Mouse (Mus musculus) CD4-positive, CD25-positive, alpha-beta regulatory T cell, adult 9 weeks (primary cell): Measurements from ENCODE around the gene Zfp811. TPM values are rescaled to one million over a fixed set of nuclear protein-coding genes. Genes with fewer than 3 reads are reported as not detected.

Source experiments
- polyA plus RNA-seq: library from polyadenylated mRNA; unstranded; fragments of 100-300 nt; shearing (Covaris generic); gene quantifications from one replicate; pipeline ENCODE4 v1.2.1, GENCODE M21; 2017

Zfp811 gene
- polyA plus RNA-seq, result 0.16 TPM

DNA sequence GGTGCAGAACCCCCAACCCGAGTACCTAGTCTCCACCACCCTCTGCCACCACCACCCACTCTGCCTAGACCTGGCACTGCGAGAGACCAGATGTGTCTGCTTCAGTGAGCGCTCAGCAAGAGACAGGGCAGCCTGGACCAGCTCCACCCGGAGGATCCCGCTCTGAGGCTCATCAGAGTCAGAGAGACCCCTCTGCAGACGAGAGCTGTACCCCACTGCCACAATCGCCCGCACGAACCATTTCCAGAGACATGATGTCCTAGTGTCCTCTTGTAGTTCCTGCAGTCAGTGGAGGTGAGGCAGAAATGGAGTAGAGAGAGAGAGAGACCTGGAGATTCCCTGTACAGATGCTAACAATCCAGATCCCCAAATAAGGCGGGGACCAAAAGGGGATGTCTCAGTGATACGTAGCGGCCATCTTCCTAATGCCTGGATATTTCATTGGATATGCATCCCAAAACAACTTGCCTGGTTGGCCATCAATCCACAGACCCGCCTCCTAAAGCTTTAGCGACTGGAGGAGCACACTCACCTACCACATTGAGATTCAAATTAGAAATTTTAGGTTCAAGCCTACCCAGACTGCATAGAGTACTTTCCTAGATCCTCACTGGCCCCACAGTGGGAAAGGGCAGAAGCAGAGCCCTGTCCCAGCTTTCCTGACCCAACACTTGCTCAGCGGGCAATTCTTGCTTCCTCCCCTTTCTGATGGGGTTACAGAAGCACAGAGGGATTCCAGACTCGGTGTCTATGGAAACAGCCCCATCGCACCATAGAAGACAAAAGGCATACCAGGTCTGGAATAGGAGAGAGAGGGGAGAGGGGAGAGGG is at the start of gene Zfp811:
Gene Zfp811 (minus strand): TSS at position 388 of the 831 bp plus-strand sequence.

DNA sequence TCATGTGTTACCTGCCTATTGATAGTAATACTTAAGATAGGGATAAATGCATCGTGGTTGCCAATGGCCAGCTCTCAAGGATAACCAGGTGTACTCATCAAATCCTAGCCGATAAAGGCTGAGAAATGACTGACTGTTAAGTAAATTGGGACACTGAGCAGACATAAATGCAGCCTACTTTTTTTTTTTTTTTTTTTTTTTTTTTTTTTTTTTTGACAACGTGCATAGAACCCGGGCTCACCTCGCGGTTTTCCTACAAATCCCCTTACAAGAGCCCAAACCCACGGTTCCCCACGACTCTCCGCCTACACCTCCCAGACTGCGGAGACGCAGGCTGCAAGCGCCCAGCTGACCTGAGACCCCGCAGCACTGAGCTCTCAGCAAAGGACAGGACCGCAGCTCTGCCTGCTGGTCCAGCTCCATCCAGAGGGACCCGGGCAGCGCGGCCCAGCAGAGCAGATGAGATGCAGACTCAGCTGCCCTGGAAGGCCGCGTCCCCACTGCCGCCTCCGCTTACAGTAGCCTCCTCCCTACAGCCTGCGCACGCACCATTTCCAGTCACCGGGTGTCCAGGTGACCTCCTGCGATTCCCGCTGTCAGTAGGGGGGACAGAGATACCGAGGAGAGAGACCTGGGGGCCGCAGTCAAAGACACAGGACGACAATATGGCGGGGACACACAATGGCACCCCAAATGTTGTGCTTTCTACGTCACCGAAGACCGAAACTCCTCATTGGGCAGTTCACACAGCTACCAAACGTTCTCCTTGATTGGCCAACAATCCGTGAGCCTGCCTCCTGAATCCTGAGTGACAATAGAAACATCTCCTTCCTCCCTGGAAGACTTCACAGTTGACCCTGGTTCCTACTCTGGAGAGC is 20.0 kb upstream of the Zfp811 start, which contains the start of gene Zfp799:
Gene Zfp799 (minus strand): TSS at position 722 of the 878 bp plus-strand sequence.

DNA sequence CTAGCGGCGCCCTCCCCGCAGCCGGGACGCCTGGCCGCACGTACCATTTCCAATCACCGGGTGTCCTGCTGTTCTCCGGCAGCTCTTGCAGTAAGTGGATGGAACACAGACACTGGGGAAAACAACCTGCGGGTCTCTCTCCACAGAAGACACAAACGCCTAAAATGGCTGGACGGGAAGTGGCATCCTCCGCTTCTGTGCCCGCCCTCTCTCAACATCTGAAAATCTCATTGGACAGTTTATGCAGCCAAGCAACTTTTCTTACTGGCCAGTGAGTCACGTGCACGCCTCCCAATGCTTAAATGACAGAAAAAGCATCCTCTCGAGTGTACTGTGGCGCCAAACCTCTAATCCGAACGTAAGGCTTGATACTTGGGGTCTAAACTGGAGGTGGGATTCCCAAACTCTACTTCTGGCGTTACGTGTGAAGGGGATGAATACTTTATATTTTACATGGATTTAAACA is 21.6 kb downstream of the Zfp811 start, which contains the start of gene Zfp871:
Gene Zfp871 (minus strand): TSS at position 194 of the 466 bp plus-strand sequence.

Other genes with a start within 250 kb of the Zfp811 start
- not detected for gene Cyp4f37, start 188.6 kb downstream of the Zfp811 start, polyA plus RNA-seq
- not detected for gene Cyp4f40, start 151.0 kb downstream of the Zfp811 start, polyA plus RNA-seq
- gene Cyp4f15, start 124.3 kb downstream of the Zfp811 start, polyA plus RNA-seq, result not detected
- 41.5 TPM for gene Zfp871, start 21.6 kb downstream of the Zfp811 start, polyA plus RNA-seq
- 16.0 TPM for gene Zfp799, start 20.3 kb upstream of the Zfp811 start, polyA plus RNA-seq
- gene Zfp870, start 81.7 kb upstream of the Zfp811 start, polyA plus RNA-seq, result 15.9 TPM
- gene Cyp4f14, start 107.4 kb upstream of the Zfp811 start, polyA plus RNA-seq, result not detected
- gene Cyp4f13, start 137.5 kb upstream of the Zfp811 start, polyA plus RNA-seq, result 54.9 TPM
- 24.0 TPM for gene Zfp472, start 155.9 kb upstream of the Zfp811 start, polyA plus RNA-seq
- 20.4 TPM for gene Zfp952, start 183.2 kb upstream of the Zfp811 start, polyA plus RNA-seq
- gene Zfp763, start 223.5 kb upstream of the Zfp811 start, polyA plus RNA-seq, result 12.3 TPM